Mouse (Mus musculus) stomach, postnatal 0 days (tissue): ENCODE results near the gene Cd80.

Source experiments
- CTCF ChIP-seq: IDR thresholded peaks from 2 replicates; pipeline ENCODE4 v1.5.1; 2016; ENCODE audit warnings: antibody characterized with exemption, low read depth, mild to moderate bottlenecking, moderate library complexity
- EP300 ChIP-seq: optimal IDR thresholded peaks from 2 replicates; pipeline ENCODE3; 2016; ENCODE audit warnings: antibody characterized with exemption

- TF ChIP-seq EP300 (no peak), CTCF (no peak)
Measured at GRCm38 (mm10) chr16:38448458-38448857, 6.9 kb upstream of the Cd80 start.
